Mouse (Mus musculus) thymus, adult 2 months (tissue): ENCODE data around the gene Nrgn. TPM values are rescaled to one million over a fixed set of nuclear protein-coding genes. Genes with fewer than 3 reads are reported as not detected.

ENCODE experiments used
- DNase-seq: peaks from one replicate; pipeline ENCODE4 v3.0.0; 2021
- H3K27ac ChIP-seq: fragments of 200-500 bp; 2 replicates; pipeline ENCODE4 v1.5.1; 2012; ENCODE audit warnings: low read length, control low read depth; ENCODE audit not compliant: control insufficient read depth, insufficient read depth
- H3K27me3 ChIP-seq: fragments of 200-500 bp; 2 replicates; pipeline ENCODE4 v1.6.1; 2012; ENCODE audit warnings: mild to moderate bottlenecking, low read length, moderate library complexity, mixed read lengths; ENCODE audit not compliant: control insufficient read depth, insufficient read depth
- H3K36me3 ChIP-seq: fragments of 200-500 bp; 2 replicates; pipeline ENCODE4 v1.6.1; 2012; ENCODE audit warnings: mild to moderate bottlenecking, low read length, moderate library complexity; ENCODE audit not compliant: control insufficient read depth, insufficient read depth
- H3K4me1 ChIP-seq: fragments of 200-500 bp; replicated peaks from 2 replicates; pipeline ENCODE4 v1.6.1; 2012; ENCODE audit warnings: low read length; ENCODE audit not compliant: control insufficient read depth, insufficient read depth
- H3K4me3 ChIP-seq: fragments of 200-500 bp; 2 replicates; pipeline ENCODE4 v1.5.1; 2012; ENCODE audit warnings: mild to moderate bottlenecking, low read length, control low read depth, moderate library complexity; ENCODE audit not compliant: control insufficient read depth, insufficient read depth
- CTCF ChIP-seq: fragments of 200-500 bp; IDR thresholded peaks from 2 replicates; pipeline ENCODE4 v1.5.1; 2012; ENCODE audit warnings: mild to moderate bottlenecking, control low read depth, low read length, moderate library complexity, borderline replicate concordance; ENCODE audit not compliant: control insufficient read depth, poor library complexity, insufficient read depth; ENCODE audit errors: extremely low read depth
- POLR2A ChIP-seq: fragments of 200-500 bp; IDR thresholded peaks from 2 replicates; pipeline ENCODE4 v1.6.1; 2012; ENCODE audit warnings: mild to moderate bottlenecking, low read length, control low read depth, moderate library complexity; ENCODE audit not compliant: control insufficient read depth, poor library complexity, insufficient read depth; ENCODE audit errors: extremely low read depth
- WGBS: fragments of 180-500 bp; shearing (Covaris S2); methylation state at CpG from one replicate; pipeline ENCODE4 v1.1.7; 2018; 5-methylcytosine and 5-hydroxymethylcytosine counted together
- polyA plus RNA-seq: library from polyadenylated mRNA; depleted of rRNA; stranded (reverse); fragments of >200 nt; gene quantifications from 2 replicates; pipeline ENCODE4 v1.2.3, GENCODE M21; 2012; rRNA removed

Nrgn gene
- polyA plus RNA-seq, 1 experiment: 16.2 TPM

DNA sequence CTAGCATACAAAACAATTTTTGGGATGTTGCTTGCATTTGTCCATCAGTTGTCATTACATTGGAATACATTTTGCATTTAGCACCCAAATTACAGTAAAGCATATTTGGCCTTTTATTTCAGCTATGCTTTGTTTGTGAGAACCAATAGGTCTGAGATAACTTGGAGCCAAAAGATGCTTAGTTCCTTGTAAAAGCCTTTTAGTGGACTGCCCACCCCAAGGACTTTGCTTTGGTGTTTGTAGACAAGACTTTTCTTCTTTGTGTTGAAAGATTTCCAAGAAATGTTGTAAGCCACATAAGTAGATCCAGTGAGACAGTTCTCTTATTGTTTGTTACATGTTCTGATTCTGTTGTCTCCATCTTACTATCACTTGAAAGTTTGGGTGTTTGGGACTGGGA is 56.4 kb downstream of the Nrgn start:
- DNase-seq: no peak
- no peaks in the 10 kb centered on the region for H3K36me3 ChIP-seq
- H3K4me3 ChIP-seq: no peak overlapping the region
- H3K4me1 ChIP-seq: no peaks in the 10 kb centered on the region
- no peak overlapping the region for H3K27ac ChIP-seq
- H3K27me3 ChIP-seq: no peaks in the 10 kb centered on the region
- no peak for TF ChIP-seq CTCF
- no peak for TF ChIP-seq POLR2A

DNA sequence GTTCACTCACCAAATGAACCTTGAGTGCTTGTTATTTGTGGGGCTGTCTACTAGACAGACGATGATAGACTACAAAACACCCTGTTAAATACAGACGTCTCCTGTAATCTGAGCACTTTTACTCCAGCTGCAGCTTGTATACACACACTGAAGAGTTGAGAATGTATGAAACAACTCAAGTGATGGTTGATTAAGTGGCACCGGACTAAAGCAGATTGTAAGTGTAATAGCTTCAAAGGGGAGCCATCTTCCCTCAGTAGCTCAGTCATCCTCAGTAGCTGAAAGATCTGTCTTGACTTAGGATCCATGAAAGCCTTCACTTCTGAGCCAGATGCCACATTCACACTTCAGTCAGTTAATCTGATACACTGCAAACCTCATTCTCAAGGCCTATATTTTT is 56.9 kb downstream of the Nrgn start:
- Histone ChIP-seq H3K27ac (no peak overlapping the region), H3K4me1 (no peaks in the 10 kb centered on the region), H3K36me3 (no peaks in the 10 kb centered on the region), H3K4me3 (no peak overlapping the region), H3K27me3 (no peaks in the 10 kb centered on the region)
- TF ChIP-seq CTCF (no peak), POLR2A (no peak)
- DNase-seq: no peak
- 96% methylated on average over 3 of the region's 3 CpGs for WGBS

Other genes with a start within 250 kb of the Nrgn start
- 6.2 and 10.7 TPM in 2 replicates for gene Ccdc15, start 204.5 kb downstream of the Nrgn start, polyA plus RNA-seq
- 0.09 and 0.14 TPM in 2 replicates for gene Hepacam, start 185.6 kb downstream of the Nrgn start, polyA plus RNA-seq
- gene Robo4, start 151.0 kb downstream of the Nrgn start, polyA plus RNA-seq: 5.5 and 6.6 TPM in 2 replicates
- 0.78 and 0.94 TPM in 2 replicates for gene Robo3, start 119.7 kb downstream of the Nrgn start, polyA plus RNA-seq
- 42.8 and 42.9 TPM in 2 replicates for gene Msantd2, start 63.6 kb downstream of the Nrgn start, polyA plus RNA-seq
- 9.6 and 14.1 TPM in 2 replicates for gene Esam, start 24.8 kb downstream of the Nrgn start, polyA plus RNA-seq
- gene Vsig2, start 13.6 kb downstream of the Nrgn start, polyA plus RNA-seq: 1.5 and 3.3 TPM in 2 replicates
- gene Siae, start 2.8 kb upstream of the Nrgn start, polyA plus RNA-seq: 9.0 and 10.0 TPM in 2 replicates
- gene Spa17, start 60.8 kb upstream of the Nrgn start, polyA plus RNA-seq: 0.20 and 0.47 TPM in 2 replicates
- 46.5 and 54.2 TPM in 2 replicates for gene Tbrg1, start 104.4 kb upstream of the Nrgn start, polyA plus RNA-seq
- not detected in 2 replicates for gene Panx3, start 116.3 kb upstream of the Nrgn start, polyA plus RNA-seq
- not detected in 2 replicates for gene Olfr160, start 163.3 kb upstream of the Nrgn start, polyA plus RNA-seq
- gene Olfr874, start 192.2 kb upstream of the Nrgn start, polyA plus RNA-seq: not detected in 2 replicates
- gene Olfr875, start 219.0 kb upstream of the Nrgn start, polyA plus RNA-seq: not detected in 2 replicates